Mouse (Mus musculus) pancreas, adult 10 weeks (tissue): Measurements from ENCODE around the gene Nwd2. TPM values are rescaled to one million over a fixed set of nuclear protein-coding genes. Genes with fewer than 3 reads are reported as not detected.

Experiments
- polyA plus RNA-seq: library from polyadenylated mRNA; stranded (reverse); fragments of 350-450 nt; fragmentation: Illumina TruSeq; extraction: RNeasy Lipid Tissue Mini Kit (QIAGEN cat#74804); gene quantifications from one replicate; pipeline ENCODE4 v1.2.3, GENCODE M21; 2015; ENCODE audit warnings: low read depth, low replicate concordance; ENCODE audit not compliant: insufficient read depth

Gene Nwd2
- polyA plus RNA-seq: not detected

DNA sequence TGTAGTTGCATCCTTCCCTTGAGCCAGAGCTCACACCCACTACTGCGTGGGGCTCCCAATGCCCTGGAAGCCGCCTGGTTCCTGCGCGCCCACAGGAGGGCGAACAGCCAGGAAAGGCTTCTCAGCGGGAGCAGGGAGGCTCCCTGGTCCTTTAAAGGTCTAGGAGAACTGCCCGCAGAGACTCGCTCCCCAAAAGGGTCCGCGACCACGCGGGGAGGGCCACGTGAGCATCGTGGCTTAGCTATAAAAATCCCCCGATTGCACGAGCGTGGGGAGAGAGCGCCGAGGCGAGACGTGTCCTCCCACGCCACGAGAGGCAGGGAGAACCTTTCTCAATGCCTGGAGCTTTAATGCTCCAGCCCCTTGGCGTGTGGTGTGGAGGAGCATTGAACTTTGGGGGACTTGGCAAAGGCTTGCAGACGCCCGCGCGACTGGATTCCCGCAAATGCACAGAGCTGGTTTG lies at the start of gene Nwd2:
TSS of gene Nwd2 (plus strand) at position 33 of the 463 bp plus-strand sequence.

DNA sequence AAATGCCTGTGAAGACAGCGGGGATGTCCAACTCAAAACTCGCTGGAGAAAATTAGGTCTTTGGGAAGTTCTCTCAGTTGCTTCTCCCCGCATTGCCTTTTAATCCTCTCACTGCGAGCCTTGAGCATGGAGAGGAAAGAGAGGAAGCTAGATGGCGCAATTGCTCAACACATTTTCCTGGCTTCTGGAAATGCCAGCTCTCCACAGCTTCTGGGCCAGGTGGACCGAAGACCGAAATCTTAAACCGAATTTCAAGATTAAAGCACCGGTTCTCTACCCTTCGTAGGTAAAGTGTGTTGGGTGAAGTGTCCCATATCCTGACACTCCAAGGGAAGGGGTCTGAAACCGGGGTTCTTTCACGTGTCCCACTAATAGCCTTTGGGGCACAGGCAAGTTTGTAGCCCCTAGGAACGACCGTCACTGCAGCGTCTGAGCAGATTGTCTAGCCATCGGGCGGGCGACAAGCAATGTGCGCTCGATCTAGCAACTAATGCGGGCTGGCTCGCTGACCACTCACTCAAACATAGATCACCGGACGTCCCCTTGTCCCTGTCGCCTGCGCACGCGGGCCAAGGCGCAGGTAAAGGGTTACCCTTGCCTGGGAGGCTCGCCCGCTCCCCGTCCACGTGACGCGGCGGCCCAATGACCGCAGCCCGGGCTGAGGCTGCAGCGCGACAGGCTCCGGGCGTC lies 163.1 kb downstream of the Nwd2 start, which contains the start of gene 0610040J01Rik:
TSS of gene 0610040J01Rik (plus strand) at position 545 of the 690 bp plus-strand sequence.

Other genes with a start within 250 kb of the Nwd2 start
- 3.9 TPM for gene 0610040J01Rik, start 163.3 kb downstream of the Nwd2 start, polyA plus RNA-seq